Mouse (Mus musculus) cortical plate, adult 2 months (tissue): ENCODE measurements around the gene Itga6. TPM values are rescaled to one million over a fixed set of nuclear protein-coding genes. Genes with fewer than 3 reads are reported as not detected.

Source experiments
- H3K27ac ChIP-seq: fragments of 200-500 bp; 2 replicates; pipeline ENCODE4 v1.5.1; 2012; ENCODE audit warnings: low read length, control low read depth, inconsistent platforms; ENCODE audit not compliant: insufficient read depth
- H3K4me1 ChIP-seq: fragments of 200-500 bp; 2 replicates; pipeline ENCODE4 v1.6.1; 2011; ENCODE audit warnings: low read length; ENCODE audit not compliant: control insufficient read depth, insufficient read depth
- H3K4me3 ChIP-seq: fragments of 200-500 bp; 2 replicates; pipeline ENCODE4 v1.5.1; 2011; ENCODE audit warnings: mild to moderate bottlenecking, low read length, control low read depth; ENCODE audit not compliant: insufficient read depth
- CTCF ChIP-seq: fragments of 200-500 bp; IDR thresholded peaks from 2 replicates; pipeline ENCODE4 v1.5.1; 2011; ENCODE audit warnings: mild to moderate bottlenecking, control low read depth, low read length; ENCODE audit not compliant: insufficient read depth; ENCODE audit errors: extremely low read depth
- POLR2A ChIP-seq: fragments of 200-500 bp; IDR thresholded peaks from 2 replicates; pipeline ENCODE4 v1.6.1; 2011; ENCODE audit warnings: mild to moderate bottlenecking, low read length, control low read depth; ENCODE audit not compliant: insufficient read depth; ENCODE audit errors: extremely low read depth
- polyA plus RNA-seq: library from polyadenylated mRNA; depleted of rRNA; stranded (reverse); fragments of >200 nt; gene quantifications from 2 replicates; pipeline ENCODE4 v1.2.3, GENCODE M21; 2012

The Itga6 gene
- polyA plus RNA-seq, 1 experiment: 23.1 TPM

DNA sequence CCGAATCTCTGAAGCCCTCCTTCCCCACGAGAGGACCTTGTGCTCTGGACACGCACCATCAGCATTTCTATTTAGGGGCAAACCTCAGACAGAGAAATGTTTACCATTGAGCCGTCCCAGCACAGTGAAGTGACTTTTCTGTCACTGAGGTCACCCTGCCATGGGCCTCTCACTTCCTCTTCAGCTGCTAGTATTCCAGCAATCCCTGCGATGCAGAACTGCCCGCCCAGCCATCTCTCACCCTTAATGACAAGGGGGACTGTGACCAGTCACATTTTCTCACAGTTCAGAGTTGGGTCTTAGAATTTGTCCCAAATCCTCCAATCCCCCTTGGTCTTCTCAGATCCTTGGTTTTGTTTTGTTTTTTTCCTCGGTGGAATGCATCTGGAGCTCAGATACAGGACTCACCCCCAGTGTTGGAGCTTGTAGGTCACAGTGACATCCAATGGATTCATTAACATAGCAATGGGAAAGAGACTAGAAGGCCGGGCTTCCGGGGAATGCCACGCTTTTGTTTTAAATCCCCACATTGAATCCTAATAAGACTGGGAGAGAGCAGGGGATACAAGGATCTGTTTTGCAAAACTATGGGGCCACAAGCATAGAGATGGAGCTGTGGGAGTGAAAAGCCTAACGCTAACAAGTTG is 432 bp upstream of the Itga6 start:
- Histone ChIP-seq H3K27ac (no peak overlapping the region), H3K4me1 (no peaks in the 10 kb centered on the region), H3K4me3 (no peak overlapping the region)
- no peak for TF ChIP-seq CTCF
- TF ChIP-seq POLR2A: no peak

DNA sequence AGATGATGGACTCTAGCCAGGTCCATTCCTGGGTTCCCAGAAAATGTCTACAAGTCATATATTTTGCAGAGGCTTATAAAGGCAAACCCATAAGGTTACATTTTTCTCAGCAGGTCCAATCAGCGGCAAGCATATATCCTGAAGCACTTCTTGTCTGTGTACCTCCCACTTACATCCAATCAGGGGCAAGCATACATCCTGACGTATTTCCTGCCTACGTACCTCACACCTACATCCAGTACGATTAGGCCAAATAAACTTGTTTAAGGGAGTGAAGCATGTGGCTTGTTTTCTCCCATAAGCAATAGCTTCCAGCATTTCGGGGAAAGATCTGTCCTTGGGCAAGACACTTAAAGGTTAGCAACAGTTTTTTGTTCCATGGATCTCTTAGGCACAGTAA is 3.0 kb downstream of the Itga6 start:
- TF ChIP-seq POLR2A: no peak
- TF ChIP-seq CTCF: no peak
- Histone ChIP-seq H3K4me3 (no peak overlapping the region), H3K27ac (no peak overlapping the region), H3K4me1 (no peaks in the 10 kb centered on the region)

DNA sequence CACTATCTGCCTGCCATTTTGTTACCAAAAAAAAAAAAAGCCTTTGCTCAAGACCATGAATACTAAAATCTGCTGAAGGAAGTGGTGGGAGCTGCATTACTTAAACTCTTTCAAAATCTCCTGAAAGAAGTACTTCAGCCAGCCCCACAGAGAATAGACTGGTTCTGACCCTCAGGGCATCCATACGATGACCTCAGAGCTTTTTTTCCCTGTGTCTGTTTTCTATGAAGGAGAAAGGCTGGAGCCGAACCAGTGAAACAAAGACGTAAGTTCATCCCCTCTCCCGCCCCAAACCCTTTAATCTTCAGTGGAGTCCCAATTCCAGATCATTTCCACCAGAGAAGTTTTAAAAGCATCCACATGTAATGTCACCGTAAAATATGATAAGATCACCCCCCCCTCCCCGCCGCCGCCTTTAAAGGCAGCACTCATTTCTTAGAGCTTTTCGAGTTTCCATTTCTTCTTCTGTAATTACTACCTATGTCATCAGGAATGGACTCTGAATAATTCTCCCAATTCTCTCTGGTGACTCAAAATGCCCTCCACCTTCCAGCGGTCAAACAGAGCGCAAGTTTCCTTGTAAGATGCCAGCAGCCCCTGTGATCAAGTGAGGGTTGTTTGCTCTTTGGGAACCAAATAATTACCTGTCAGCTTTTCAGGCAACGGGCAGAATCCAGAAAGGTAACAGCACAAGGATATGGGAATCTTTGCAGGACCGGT is 4.1 kb downstream of the Itga6 start:
- H3K4me1 ChIP-seq: no peaks in the 10 kb centered on the region
- no peak overlapping the region for H3K4me3 ChIP-seq
- no peak for TF ChIP-seq POLR2A
- H3K27ac ChIP-seq: no peak overlapping the region

DNA sequence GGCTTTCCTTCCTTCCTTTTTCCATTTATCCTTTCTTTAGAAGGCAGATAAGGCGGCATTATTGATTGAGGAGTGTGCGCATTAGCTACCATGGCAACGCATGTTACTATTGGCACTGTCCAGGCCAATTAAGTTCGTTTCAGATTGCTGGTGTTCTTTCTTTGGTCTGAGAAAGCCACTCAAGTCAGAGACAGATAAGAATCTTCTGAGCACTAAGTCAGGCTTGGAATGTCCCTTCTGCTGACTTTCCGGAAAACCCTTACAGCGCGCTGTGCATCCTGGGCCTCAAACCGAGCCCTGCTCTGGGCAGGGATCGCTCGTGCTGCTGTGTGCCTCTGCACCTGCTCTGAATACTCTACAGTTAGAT is 4.7 kb downstream of the Itga6 start:
- TF ChIP-seq POLR2A (no peak), CTCF (no peak)
- no peak overlapping the region for H3K4me3 ChIP-seq
- no peaks in the 10 kb centered on the region for H3K4me1 ChIP-seq
- no peak overlapping the region for H3K27ac ChIP-seq

DNA sequence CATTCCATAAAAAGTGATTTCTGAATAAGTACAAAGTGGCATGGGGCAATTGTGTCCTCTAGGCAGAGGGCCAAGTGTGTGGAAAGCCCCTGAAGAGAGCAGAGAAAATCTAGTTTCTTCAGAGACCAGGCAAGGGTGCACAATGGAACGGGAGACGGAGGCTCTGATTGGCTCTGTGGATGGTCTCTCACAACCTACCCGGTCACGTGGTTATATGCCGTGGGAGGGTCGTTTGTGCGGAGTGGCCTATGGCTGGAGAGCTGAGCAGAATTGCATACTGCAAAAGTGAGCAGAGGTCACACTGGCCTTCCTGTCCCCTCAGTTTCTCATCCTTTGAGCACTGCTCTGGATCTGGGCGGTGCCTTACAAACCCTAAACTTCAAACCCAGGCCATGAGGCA is 5.9 kb downstream of the Itga6 start:
- no peak overlapping the region for H3K4me3 ChIP-seq
- H3K27ac ChIP-seq: no peak overlapping the region
- no peaks in the 10 kb centered on the region for H3K4me1 ChIP-seq
- TF ChIP-seq POLR2A (no peak), CTCF (no peak)

GRCm38 (mm10) chr2:71751863-71752262 is 6.4 kb downstream of the Itga6 start:
- no peaks in the 10 kb centered on the region for H3K4me1 ChIP-seq
- no peak for TF ChIP-seq CTCF
- TF ChIP-seq POLR2A: no peak
- no peak overlapping the region for H3K27ac ChIP-seq
- H3K4me3 ChIP-seq: no peak overlapping the region

DNA sequence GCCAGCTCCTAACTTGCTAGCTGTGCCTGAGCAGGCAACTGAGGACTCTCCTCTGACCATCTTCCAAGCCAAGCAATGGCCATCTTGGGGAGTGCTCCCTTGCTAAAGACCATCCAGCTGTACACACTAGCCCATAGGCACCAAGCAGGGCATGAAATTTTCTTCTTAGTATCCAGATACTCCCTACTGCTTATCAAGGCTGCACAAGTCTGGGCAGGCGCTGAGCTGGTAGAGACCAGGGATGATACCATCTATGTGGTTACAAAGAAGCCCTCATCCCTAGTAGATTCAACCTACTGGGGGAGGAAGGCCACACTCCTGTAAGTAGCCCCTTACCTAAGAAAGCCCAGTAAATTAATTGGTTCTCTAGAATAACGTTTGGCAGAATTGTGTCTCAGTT is 7.0 kb downstream of the Itga6 start:
- Histone ChIP-seq H3K4me3 (no peak overlapping the region), H3K4me1 (no peaks in the 10 kb centered on the region), H3K27ac (no peak overlapping the region)
- TF ChIP-seq POLR2A: no peak
- TF ChIP-seq CTCF: no peak

GRCm38 (mm10) chr2:71753161-71753560 is 7.7 kb downstream of the Itga6 start:
- H3K4me1 ChIP-seq: no peaks in the 10 kb centered on the region
- no peak overlapping the region for H3K4me3 ChIP-seq
- H3K27ac ChIP-seq: no peak overlapping the region
- no peak for TF ChIP-seq POLR2A
- no peak for TF ChIP-seq CTCF

- Histone ChIP-seq H3K27ac (no peak overlapping the region), H3K4me1 (no peaks in the 10 kb centered on the region), H3K4me3 (no peak overlapping the region)
- TF ChIP-seq POLR2A (no peak), CTCF (no peak)
These were observed 10.3 kb downstream of the Itga6 start for GRCm38 (mm10) chr2:71755748-71756147.

DNA sequence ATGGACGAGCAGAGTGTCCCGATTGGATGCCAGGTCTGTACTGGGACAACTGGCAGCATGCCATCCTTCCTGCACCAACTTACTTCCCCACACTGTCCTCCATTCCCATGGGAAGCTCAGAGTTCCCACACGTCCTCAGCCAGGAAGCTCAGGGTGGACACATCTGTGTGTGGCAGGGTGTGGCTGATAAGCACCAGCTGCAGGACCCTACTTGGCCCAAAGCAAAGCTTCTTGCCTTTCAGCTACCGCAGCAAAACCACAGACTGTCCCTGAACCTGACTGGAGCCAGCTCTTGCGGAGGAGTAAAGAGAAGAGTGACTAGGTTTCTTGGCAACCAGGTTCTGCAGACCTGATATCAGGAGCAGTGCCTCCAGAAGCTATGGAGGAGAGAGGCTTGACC is 11.7 kb downstream of the Itga6 start:
- Histone ChIP-seq H3K27ac (no peak overlapping the region), H3K4me3 (no peak overlapping the region), H3K4me1 (no peaks in the 10 kb centered on the region)
- TF ChIP-seq POLR2A (no peak), CTCF (no peak)
